Mouse (Mus musculus) frontal cortex, adult (tissue): ENCODE results near the gene Aars.
A peak's percentile ranks its signal among the peaks of the same experiment; 100 is the strongest.
"Not testable (repeated sequence)": the region's sequence is repeated elsewhere in the genome, so short reads cannot be mapped to it uniquely, and the experiment has no call there.

Source experiments
- ATAC-seq: cut with Nextera tagmentation; 2 replicates; pipeline ENCODE4 v1.9.2; 2017; ENCODE audit warnings: mild to moderate bottlenecking, moderate library complexity, mixed read lengths; ENCODE audit not compliant: low TSS enrichment

Gene Aars

GRCm38 (mm10) chr8:111032916-111033315 lies at the start of gene Aars:
Aars (plus strand) TSS chr8:111033144.
- no peak for ATAC-seq

GRCm38 (mm10) chr8:110987805-110988744 lies 44.9 kb upstream of the Aars start:
- no peak for ATAC-seq

- no peak for ATAC-seq
Measured at GRCm38 (mm10) chr8:110990017-110990416, 42.9 kb upstream of the Aars start.

GRCm38 (mm10) chr8:110996641-110997430 lies 36.1 kb upstream of the Aars start:
- ATAC-seq: no peak

- peak; percentile 98 for ATAC-seq
Measured at GRCm38 (mm10) chr8:110997547-110998531, 35.1 kb upstream of the Aars start, which contains the start of gene Ddx19a. Ddx19a (minus strand) TSS chr8:110997800.

- not testable (repeated sequence) for ATAC-seq
Measured at GRCm38 (mm10) chr8:111010230-111010991, 22.5 kb upstream of the Aars start.

GRCm38 (mm10) chr8:111026609-111027008 lies 6.3 kb upstream of the Aars start:
- ATAC-seq: not testable (repeated sequence)

GRCm38 (mm10) chr8:111027391-111027937 lies 5.5 kb upstream of the Aars start:
- peak; percentile 100 for ATAC-seq

- ATAC-seq: no peak
Measured at GRCm38 (mm10) chr8:111029589-111029988, 3.4 kb upstream of the Aars start.

GRCm38 (mm10) chr8:111030045-111030444 lies 2.9 kb upstream of the Aars start:
- no peak for ATAC-seq

GRCm38 (mm10) chr8:111031572-111031971 lies 1.4 kb upstream of the Aars start, which contains the start of gene Ddx19b:
Ddx19b (minus strand) TSS chr8:111031751.
- no peak for ATAC-seq

GRCm38 (mm10) chr8:111033482-111034215 lies 705 bp downstream of the Aars start:
- ATAC-seq: peak; percentile 100

GRCm38 (mm10) chr8:111034276-111034675 lies 1.3 kb downstream of the Aars start:
- no peak for ATAC-seq

GRCm38 (mm10) chr8:111036591-111036990 lies 3.6 kb downstream of the Aars start:
- no peak for ATAC-seq

GRCm38 (mm10) chr8:111042546-111042945 lies 9.6 kb downstream of the Aars start:
- no peak for ATAC-seq

- no peak for ATAC-seq
Measured at GRCm38 (mm10) chr8:111044003-111044734, 11.2 kb downstream of the Aars start.

GRCm38 (mm10) chr8:111048694-111049093 lies 15.8 kb downstream of the Aars start:
- no peak for ATAC-seq

- no peak for ATAC-seq
Measured at GRCm38 (mm10) chr8:111049106-111049505, 16.2 kb downstream of the Aars start.
